Mouse (Mus musculus): ENCODE data around the gene Nabp1. TPM values are rescaled to one million over a fixed set of nuclear protein-coding genes. Genes with fewer than 3 reads are reported as not detected.

Gene Nabp1
- polyA plus RNA-seq, 1 experiment from 2014 or later: 8.1 TPM

DNA sequence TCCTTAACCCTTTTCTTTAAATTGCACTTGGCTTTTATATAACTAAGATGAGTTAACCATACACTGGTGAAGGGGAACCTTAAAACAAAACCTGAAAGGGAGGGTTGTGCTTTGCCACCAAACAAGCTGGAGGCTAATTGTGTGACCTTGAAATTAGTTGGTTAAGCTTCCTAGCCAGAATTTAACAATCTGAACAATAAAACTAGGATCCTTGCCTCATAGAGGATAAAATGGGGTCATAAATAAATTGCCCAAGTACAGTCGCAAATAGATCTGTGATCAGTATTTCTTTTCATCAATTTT lies 753 bp upstream of the Nabp1 start:
- Histone ChIP-seq H3K36me3 (no peaks in the 10 kb centered on the region), H3K27ac (replicated peaks) (peak overlapping the region; percentile 77; the same call in 1 of the 2 replicates), H3K9ac (peak overlapping the region; percentile 34), H3K27me3 (no peaks in the 10 kb centered on the region), H3K4me2 (peak overlapping the region; percentile 97), H3K9me3 (no peaks in the 10 kb centered on the region), H3K4me1 (replicated peaks) (peaks cover 5% of the 10 kb centered on the region; the same call in 1 of the 2 replicates), H3K4me3 (peak overlapping the region; percentile 66)
- 96% methylated on average over 1 of the region's 1 CpGs for WGBS
- ATAC-seq (ENCODE audit: low FRiP score, low read depth): no peak

DNA sequence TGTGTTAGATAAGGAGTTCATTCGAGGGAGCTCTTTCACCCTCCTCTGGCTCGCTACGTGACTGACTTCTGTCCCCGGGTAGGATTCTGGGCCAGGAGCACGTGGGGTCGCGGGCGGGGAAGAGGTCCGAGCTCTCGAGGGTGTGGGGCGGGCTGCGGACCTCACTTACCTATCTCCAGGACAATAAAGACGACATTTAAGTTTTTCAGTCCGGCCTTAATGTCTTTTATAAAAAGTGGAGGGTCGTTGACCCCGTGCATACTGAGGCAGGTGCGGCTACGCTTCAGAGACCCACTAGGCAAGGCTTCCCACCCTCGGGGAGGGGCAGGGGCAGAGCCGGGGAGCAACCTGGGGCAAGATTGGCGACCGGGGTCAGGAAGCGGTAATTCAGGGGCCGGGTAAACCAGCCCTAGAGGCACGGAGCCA lies 556 bp downstream of the Nabp1 start:
- H3K27ac ChIP-seq (replicated peaks): peak overlapping the region; percentile 77
- peak overlapping the region; percentile 66 for H3K4me3 ChIP-seq
- H3K9ac ChIP-seq: peak overlapping the region; percentile 68
- H3K27me3 ChIP-seq: no peaks in the 10 kb centered on the region
- ATAC-seq (ENCODE audit: low FRiP score, low read depth): peak; percentile 39
- no peaks in the 10 kb centered on the region for H3K36me3 ChIP-seq
- WGBS: under 1% methylated on average over 25 of the region's 25 CpGs
- H3K9me3 ChIP-seq: no peaks in the 10 kb centered on the region
- peak overlapping the region; percentile 97 for H3K4me2 ChIP-seq
- H3K4me1 ChIP-seq (replicated peaks): peaks cover 5% of the 10 kb centered on the region; the same call in 1 of the 2 replicates

DNA sequence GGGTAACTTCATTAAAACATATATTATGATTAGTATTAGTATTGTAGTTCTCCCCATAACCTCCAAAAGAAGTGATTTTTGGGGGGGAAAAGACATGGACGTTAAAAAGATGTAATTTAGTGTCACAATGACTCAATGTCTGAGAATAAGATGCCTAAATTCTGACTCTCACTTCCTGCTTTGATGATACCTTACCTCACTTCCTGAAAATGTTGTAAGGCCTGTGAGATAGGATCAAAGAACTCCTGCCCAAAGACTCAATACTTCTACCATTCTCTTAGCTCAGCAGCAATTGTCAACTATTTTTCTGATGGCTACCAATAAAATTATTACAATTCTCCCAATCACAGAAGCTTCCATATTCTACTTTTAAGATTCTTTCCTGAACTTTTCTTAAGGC lies 1.8 kb downstream of the Nabp1 start:
- no peak overlapping the region for H3K27ac ChIP-seq (replicated peaks)
- H3K4me2 ChIP-seq: no peak overlapping the region
- no peaks in the 10 kb centered on the region for H3K27me3 ChIP-seq
- peaks cover 5% of the 10 kb centered on the region; the same call in 1 of the 2 replicates for H3K4me1 ChIP-seq (replicated peaks)
- H3K4me3 ChIP-seq: no peak overlapping the region
- no peak for ATAC-seq (ENCODE audit: low FRiP score, low read depth)
- no peaks in the 10 kb centered on the region for H3K36me3 ChIP-seq
- no peaks in the 10 kb centered on the region for H3K9me3 ChIP-seq
- WGBS: 86% methylated on average over 1 of the region's 1 CpGs
- no peak overlapping the region for H3K9ac ChIP-seq

DNA sequence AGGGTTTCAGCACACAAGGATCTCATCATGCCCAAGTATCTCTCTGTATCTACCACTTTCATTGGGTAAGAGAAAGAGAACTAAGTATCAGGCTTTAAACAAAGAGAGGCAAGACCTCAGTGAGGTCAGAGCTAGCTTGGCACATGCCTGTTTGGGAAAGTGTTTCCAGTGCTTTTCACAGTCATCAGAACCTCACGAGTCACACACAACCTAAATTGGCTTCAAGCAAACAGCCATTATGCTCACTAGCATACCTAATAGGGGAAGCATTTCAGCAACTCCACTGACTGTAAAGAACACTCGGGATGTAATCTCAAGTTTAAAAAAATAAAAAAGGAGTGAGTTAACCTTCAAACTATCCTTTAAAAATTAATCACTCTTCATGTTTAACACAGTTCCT lies 10.1 kb downstream of the Nabp1 start:
- no peak overlapping the region for H3K4me2 ChIP-seq
- no peaks in the 10 kb centered on the region for H3K27me3 ChIP-seq
- no peaks in the 10 kb centered on the region for H3K9me3 ChIP-seq
- no peak overlapping the region for H3K27ac ChIP-seq (replicated peaks)
- H3K9ac ChIP-seq: no peak overlapping the region
- no peaks in the 10 kb centered on the region for H3K36me3 ChIP-seq
- H3K4me3 ChIP-seq: no peak overlapping the region
- ATAC-seq (ENCODE audit: low FRiP score, low read depth): no peak
- no peaks in the 10 kb centered on the region for H3K4me1 ChIP-seq (replicated peaks)
- 67% methylated on average over 2 of the region's 2 CpGs for WGBS

DNA sequence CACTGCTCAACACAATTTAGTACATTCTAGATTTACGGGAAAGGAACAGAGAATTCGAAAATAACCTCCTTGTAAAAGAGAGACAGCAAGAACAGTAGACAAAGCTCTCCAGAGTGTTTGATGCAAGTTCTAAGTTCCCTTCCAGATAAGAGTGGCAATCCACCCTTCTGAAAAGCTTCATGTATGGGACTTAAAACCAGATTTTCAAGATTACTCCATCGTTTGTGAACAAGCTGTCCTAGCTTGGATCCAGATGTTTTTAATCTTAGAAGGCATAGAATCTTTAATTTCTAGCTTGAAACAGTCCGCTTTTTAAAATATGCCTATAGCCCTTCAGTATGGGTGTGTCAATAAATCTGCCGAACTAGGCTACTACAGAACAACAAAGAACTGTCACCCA lies 11.0 kb downstream of the Nabp1 start:
- 92% methylated on average over 5 of the region's 5 CpGs for WGBS
- no peak overlapping the region for H3K4me3 ChIP-seq

DNA sequence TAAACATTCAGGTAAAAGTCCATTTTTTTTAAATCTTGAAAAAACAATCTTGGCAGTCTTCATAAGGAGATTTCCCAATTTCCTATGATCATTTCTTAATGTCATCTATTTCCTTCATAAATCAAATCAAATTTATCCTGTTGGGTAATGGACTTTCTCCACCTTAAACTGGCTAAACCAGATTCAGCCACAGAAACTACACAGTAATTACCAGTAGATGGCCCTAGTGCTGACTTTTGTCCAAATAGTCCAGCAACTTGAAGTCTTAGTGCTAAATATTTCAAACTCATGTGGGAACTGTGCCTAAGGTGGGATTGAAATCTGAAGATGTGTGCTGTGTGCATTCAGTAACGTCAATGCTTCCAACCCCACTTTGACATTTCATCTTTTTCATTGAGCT lies 11.8 kb downstream of the Nabp1 start:
- ATAC-seq (ENCODE audit: low FRiP score, low read depth): no peak
- no peak overlapping the region for H3K27ac ChIP-seq (replicated peaks)
- no peak overlapping the region for H3K4me2 ChIP-seq
- WGBS: 49% methylated on average over 1 of the region's 1 CpGs
- H3K4me1 ChIP-seq (replicated peaks): no peaks in the 10 kb centered on the region
- H3K27me3 ChIP-seq: no peaks in the 10 kb centered on the region
- no peak overlapping the region for H3K4me3 ChIP-seq
- H3K9ac ChIP-seq: no peak overlapping the region
- H3K36me3 ChIP-seq: no peaks in the 10 kb centered on the region
- no peaks in the 10 kb centered on the region for H3K9me3 ChIP-seq

More for the DNA sequence above, 11.0 kb downstream of the Nabp1 start:
- Histone ChIP-seq H3K27me3 (no peaks in the 10 kb centered on the region), H3K36me3 (no peaks in the 10 kb centered on the region), H3K4me2 (no peak overlapping the region), H3K9me3 (no peaks in the 10 kb centered on the region), H3K4me1 (replicated peaks) (no peaks in the 10 kb centered on the region), H3K27ac (replicated peaks) (no peak overlapping the region), H3K9ac (no peak overlapping the region)
- no peak for ATAC-seq (ENCODE audit: low FRiP score, low read depth)

DNA sequence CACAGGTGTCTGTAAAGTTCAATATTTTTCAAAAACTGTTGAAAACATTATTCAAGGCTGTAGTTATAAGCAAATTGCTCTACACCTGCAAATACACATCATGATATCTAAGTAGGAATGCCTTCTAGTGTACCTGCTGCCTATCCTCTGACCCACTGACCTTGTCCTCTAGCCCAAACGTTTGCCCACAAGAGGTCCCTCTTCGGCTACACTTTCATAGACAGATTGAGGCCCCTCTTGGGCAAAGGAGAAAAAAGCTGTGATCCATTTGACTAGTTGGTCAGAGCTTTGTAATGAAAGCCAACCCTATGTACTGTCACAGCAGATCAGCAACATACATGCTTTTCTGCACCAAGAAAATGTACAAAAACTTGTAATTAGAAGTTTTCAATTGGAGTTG lies 12.9 kb downstream of the Nabp1 start:
- no peaks in the 10 kb centered on the region for H3K4me1 ChIP-seq (replicated peaks)
- no peak overlapping the region for H3K4me3 ChIP-seq
- H3K4me2 ChIP-seq: no peak overlapping the region
- no peak for ATAC-seq (ENCODE audit: low FRiP score, low read depth)
- H3K36me3 ChIP-seq: no peaks in the 10 kb centered on the region
- no peaks in the 10 kb centered on the region for H3K27me3 ChIP-seq
- no peak overlapping the region for H3K27ac ChIP-seq (replicated peaks)
- WGBS: 43% methylated on average over 2 of the region's 2 CpGs
- H3K9ac ChIP-seq: no peak overlapping the region
- no peaks in the 10 kb centered on the region for H3K9me3 ChIP-seq

DNA sequence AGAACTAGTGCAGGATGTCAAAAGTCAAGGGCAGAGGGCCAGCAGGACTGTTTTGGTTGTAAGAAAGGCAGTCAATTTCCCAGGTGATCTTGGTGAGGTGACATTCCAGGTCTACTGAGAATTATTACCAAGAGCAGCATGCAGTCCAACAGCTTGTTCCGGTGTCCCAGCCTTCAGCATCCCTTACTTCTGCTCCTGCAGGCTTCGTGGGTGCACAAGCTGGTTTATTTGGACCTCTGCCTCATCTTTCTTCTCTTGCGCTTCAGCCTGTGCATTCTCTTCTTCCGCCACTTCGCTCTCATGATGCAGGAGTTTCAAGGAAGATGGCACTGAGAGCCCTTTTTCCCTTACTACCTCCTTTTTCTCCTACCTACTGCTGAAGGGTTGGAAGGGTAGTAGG lies 15.2 kb downstream of the Nabp1 start:
- no peak for ATAC-seq (ENCODE audit: low FRiP score, low read depth)
- 89% methylated on average over 5 of the region's 5 CpGs for WGBS
- Histone ChIP-seq H3K27me3 (no peaks in the 10 kb centered on the region), H3K9ac (no peak overlapping the region), H3K27ac (replicated peaks) (no peak overlapping the region), H3K4me2 (no peak overlapping the region), H3K9me3 (no peaks in the 10 kb centered on the region), H3K4me3 (no peak overlapping the region), H3K36me3 (no peaks in the 10 kb centered on the region), H3K4me1 (replicated peaks) (no peaks in the 10 kb centered on the region)

DNA sequence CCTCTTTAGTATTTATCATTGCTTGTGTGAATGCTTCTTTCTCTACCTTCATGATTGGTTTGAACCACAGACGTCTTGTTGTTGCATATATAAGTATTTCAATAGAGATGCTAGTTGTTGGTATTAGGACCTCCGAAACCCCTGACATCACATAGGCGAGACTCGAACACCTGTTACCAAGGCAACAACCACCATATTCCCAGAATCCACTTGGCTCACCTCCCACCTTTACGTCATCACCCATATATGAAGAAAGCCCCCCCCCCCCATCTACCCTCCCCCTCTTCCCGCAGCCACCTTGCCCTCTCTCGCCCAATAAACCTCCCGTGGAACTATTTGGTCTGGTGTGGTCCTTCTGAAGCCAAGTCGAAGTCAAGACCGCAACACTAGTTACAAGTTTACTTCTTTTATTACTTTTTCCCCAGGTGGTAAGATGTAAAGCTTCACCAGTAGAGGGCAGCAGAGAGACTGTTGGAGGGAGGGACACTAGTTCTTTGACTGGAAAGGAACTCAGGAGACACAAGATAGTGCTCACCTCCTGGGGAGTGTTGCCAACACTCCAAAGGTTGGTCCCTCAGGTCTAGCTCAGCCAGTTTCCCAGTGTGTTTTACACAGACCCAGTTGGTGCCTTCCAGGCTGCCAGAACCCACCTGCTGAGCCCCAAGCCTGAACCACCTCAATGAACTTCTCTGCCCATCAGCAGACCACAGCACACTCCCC lies 19.3 kb downstream of the Nabp1 start:
- Histone ChIP-seq H3K9me3 (no peaks in the 10 kb centered on the region), H3K4me3 (no peak overlapping the region), H3K27me3 (no peaks in the 10 kb centered on the region), H3K36me3 (no peaks in the 10 kb centered on the region), H3K4me1 (replicated peaks) (no peaks in the 10 kb centered on the region), H3K9ac (no peak overlapping the region), H3K4me2 (no peak overlapping the region), H3K27ac (replicated peaks) (no peak overlapping the region)
- 70% methylated on average over 10 of the region's 10 CpGs for WGBS
- ATAC-seq (ENCODE audit: low FRiP score, low read depth): no peak

DNA sequence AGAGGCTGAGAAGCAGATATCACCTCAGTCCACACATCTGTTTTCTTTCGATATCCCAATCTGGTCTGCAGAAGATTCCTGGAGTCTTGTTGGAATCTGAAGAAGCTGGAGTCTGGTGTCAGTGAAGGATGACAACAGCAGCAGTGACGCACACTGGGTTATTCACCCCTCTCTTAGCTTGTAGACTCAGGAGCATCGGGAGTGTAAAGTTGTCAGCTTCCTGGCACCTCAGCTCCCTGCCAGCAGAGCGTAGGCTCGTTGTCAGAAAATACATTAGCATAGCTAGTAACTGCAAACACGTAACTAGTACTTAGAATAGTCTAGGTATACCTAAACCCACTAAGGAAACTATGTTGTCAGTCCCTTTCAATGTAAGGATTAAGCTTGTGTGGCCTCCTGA lies 20.1 kb downstream of the Nabp1 start:
- ATAC-seq (ENCODE audit: low FRiP score, low read depth): no peak
- Histone ChIP-seq H3K9me3 (no peaks in the 10 kb centered on the region), H3K4me1 (replicated peaks) (no peaks in the 10 kb centered on the region), H3K4me2 (no peak overlapping the region), H3K27ac (replicated peaks) (no peak overlapping the region), H3K36me3 (no peaks in the 10 kb centered on the region), H3K27me3 (no peaks in the 10 kb centered on the region), H3K9ac (no peak overlapping the region), H3K4me3 (no peak overlapping the region)
- WGBS: 84% methylated on average over 6 of the region's 6 CpGs

DNA sequence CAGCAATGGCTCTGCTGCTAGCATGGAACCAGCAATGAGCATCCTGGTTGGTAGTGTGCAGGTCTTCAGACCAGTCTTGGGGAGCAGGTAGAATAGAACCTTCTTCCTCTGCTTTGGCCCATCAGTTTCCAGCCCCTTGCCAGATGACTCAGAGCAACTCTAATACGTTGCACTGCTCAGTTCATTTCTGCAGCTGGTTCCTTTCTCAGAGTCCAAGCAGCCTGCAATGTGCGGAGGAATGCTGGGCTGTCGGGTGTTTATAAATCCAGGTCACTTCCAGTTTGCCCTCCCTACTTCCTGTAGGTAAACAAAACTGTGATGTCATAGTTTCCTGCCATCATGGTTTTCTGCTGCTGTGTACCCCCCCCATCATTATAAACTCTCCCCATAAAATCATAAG lies 21.0 kb downstream of the Nabp1 start:
- no peak overlapping the region for H3K4me2 ChIP-seq
- H3K4me1 ChIP-seq (replicated peaks): no peaks in the 10 kb centered on the region
- 82% methylated on average over 3 of the region's 3 CpGs for WGBS
- H3K27ac ChIP-seq (replicated peaks): no peak overlapping the region
- H3K4me3 ChIP-seq: no peak overlapping the region
- no peak overlapping the region for H3K9ac ChIP-seq
- no peaks in the 10 kb centered on the region for H3K27me3 ChIP-seq
- no peaks in the 10 kb centered on the region for H3K9me3 ChIP-seq
- no peak for ATAC-seq (ENCODE audit: low FRiP score, low read depth)
- H3K36me3 ChIP-seq: no peaks in the 10 kb centered on the region

DNA sequence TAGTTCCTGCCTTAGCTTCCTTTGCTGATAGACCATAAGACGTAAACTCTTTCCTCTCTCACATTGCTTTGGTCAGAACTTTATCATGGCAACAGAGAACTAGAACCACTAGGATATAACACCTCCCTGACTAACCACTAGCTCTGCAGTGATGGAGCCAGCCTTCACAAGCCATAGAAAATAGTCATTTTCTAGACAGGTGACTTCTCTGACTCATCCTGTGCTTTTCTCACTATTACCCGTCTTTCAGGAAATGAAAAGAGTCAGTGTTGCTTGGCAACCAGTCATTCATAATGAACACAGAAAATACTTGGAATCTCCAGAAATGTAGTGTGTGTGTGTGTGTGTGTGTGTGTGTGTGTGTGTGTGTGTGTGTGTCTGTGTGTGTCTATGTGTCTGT lies 29.4 kb downstream of the Nabp1 start:
- Histone ChIP-seq H3K9me3 (no peaks in the 10 kb centered on the region), H3K4me3 (no peak overlapping the region), H3K27me3 (no peaks in the 10 kb centered on the region), H3K4me1 (replicated peaks) (0 out of 2 replicates have a peak, but pooled peaks cover 6% of the 10 kb centered on the region), H3K9ac (no peak overlapping the region), H3K27ac (replicated peaks) (no peak overlapping the region), H3K4me2 (no peak overlapping the region), H3K36me3 (no peaks in the 10 kb centered on the region)
- ATAC-seq (ENCODE audit: low FRiP score, low read depth): no peak
- WGBS: 49% methylated on average over 2 of the region's 2 CpGs

Measured in hindbrain, embryonic 15.5 days (tissue).